Mouse (Mus musculus): Measurements from ENCODE around the gene 9230112D13Rik.

- TF ChIP-seq CTCF (IDR thresholded peaks at IDR 0.05; ENCODE audit: low read depth): no peak
- no peak for TF ChIP-seq EP300 (IDR thresholded peaks at IDR 0.05; ENCODE audit: low read depth)
Measured at GRCm38 (mm10) chr14:34511901-34512300, 10.7 kb downstream of the 9230112D13Rik start.
